Mouse (Mus musculus) ovary, postnatal 36 days (tissue): Measurements from ENCODE around the gene Cers5.
A peak's percentile ranks its signal among the peaks of the same experiment; 100 is the strongest.
"Not testable (repeated sequence)": the region's sequence is repeated elsewhere in the genome, so short reads cannot be mapped to it uniquely, and the experiment has no call there.

Experiments used
- DNase-seq: peaks from one replicate; pipeline ENCODE4 v3.0.0; 2022; ENCODE audit warnings: low spot score, mixed read lengths

Cers5 gene

GRCm38 (mm10) chr15:99708176-99708575 is 64.5 kb downstream of the Cers5 start:
- no peak for DNase-seq

GRCm38 (mm10) chr15:99705440-99706048 is 67.1 kb downstream of the Cers5 start, which contains the start of gene Gm17349:
Gene Gm17349, minus strand, starts transcription at chr15:99705490.
- DNase-seq, result peak; percentile 56

GRCm38 (mm10) chr15:99704881-99705280 is 67.8 kb downstream of the Cers5 start:
- DNase-seq, result no peak

GRCm38 (mm10) chr15:99704041-99704681 is 68.5 kb downstream of the Cers5 start:
- no peak for DNase-seq

GRCm38 (mm10) chr15:99703676-99704040 is 69.0 kb downstream of the Cers5 start:
- no peak for DNase-seq

- DNase-seq, result no peak
Observed at GRCm38 (mm10) chr15:99703104-99703503, 69.6 kb downstream of the Cers5 start.

- DNase-seq, result peak; percentile 95
Observed at GRCm38 (mm10) chr15:99701999-99702900, 70.4 kb downstream of the Cers5 start, which contains the start of gene Smarcd1. Gene Smarcd1, plus strand, starts transcription at chr15:99702129.

GRCm38 (mm10) chr15:99701640-99701998 is 71.1 kb downstream of the Cers5 start:
- DNase-seq, result not testable (repeated sequence)

GRCm38 (mm10) chr15:99700219-99701106 is 72.2 kb downstream of the Cers5 start:
- DNase-seq, result no peak

GRCm38 (mm10) chr15:99699715-99700114 is 73.0 kb downstream of the Cers5 start:
- DNase-seq, result no peak

GRCm38 (mm10) chr15:99698533-99699085 is 74.1 kb downstream of the Cers5 start:
- no peak for DNase-seq

- DNase-seq, result no peak
Observed at GRCm38 (mm10) chr15:99697309-99697708, 75.4 kb downstream of the Cers5 start.

- DNase-seq, result no peak
Observed at GRCm38 (mm10) chr15:99691976-99692375, 80.7 kb downstream of the Cers5 start.

- DNase-seq, result no peak
Observed at GRCm38 (mm10) chr15:99690924-99691323, 81.8 kb downstream of the Cers5 start.

GRCm38 (mm10) chr15:99688712-99689111 is 84.0 kb downstream of the Cers5 start:
- peak; percentile 55 for DNase-seq
